Mouse (Mus musculus) mouse trophoblast stem cell (cell line): Measurements from ENCODE around the gene Ipcef1.

Source experiments
- in situ Hi-C, 2 experiments: fragments of 300-500 bp; cut with MseI, MboI; formaldehyde crosslinking; loops; 2 replicates in 1 of 2; 3 replicates in 1 of 2; pipeline ENCODE4 v1.15.1; 2025

Ipcef1 gene

GRCm38 (mm10) chr10:6968334-6968733 lies 83.9 kb downstream of the Ipcef1 start:
- in situ Hi-C loops = no loop called here

DNA sequence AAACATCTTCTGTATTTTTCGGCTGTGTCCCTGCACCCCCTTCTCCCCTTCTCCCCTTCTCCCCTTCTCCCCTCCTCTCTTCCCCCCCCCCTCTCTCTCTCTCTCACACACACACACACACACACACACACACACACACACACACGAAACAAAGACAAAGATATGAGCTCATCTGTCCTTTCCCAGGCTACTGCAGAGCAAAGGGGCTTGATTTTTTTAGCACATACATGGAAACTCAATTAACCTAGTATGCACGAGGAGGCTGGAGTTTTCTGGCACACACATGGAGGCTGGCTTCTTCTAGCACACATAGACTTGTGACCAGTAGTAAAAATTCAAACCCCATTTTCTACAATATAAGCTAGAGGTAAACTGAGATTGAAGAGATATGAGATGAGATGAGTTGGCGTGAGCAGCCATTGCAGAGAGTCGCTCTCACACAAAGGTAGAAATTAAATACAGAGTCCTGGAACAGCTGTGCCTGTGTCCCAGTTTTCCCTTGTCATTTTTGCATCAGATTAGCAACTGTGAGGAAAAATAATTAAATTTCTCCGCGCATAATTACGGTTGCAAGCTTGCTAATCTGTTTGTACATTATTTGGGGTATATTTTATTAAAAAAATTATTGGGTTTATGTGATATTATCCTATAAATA lies 84.6 kb downstream of the Ipcef1 start:
- in situ Hi-C loops = no loop called here

DNA sequence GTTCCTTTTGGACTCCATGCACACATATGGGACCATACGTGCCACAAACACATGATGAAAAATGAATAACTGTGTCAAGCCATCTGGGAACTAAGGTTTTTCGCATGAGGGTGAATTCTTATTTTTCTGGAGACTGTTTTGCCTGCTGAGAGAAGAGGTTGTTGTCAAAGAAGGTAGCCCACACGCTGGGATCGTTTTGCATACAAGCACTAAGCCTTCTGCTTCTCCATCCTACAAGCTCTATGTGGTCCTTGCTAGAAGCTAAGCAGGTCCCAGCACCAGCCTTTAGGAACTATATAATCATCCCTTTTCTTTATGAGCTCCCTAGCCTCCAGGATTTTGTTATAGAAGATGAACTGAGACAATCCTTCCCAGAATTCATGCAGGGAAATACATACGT lies 93.5 kb downstream of the Ipcef1 start:
- in situ Hi-C loops = no loop called here

DNA sequence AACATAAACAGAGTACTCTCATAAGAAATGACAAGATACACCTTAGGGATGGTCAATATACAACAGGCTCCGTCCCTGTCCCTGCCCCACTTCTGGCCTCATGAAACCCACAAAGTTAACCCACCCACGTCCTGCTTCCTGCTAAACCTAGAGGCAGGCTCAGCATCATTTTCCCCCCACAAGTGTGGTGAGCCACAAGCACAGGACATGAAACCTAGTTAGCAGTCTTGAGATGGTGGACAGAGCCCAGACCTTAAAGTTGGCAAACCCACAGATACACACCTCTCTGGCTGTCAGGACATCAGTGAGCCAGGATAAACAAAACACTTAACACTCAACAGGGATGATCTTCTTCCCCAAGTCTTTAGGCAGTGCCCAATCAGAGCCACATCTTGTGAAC lies 95.9 kb downstream of the Ipcef1 start:
- in situ Hi-C loops = no loop called here

DNA sequence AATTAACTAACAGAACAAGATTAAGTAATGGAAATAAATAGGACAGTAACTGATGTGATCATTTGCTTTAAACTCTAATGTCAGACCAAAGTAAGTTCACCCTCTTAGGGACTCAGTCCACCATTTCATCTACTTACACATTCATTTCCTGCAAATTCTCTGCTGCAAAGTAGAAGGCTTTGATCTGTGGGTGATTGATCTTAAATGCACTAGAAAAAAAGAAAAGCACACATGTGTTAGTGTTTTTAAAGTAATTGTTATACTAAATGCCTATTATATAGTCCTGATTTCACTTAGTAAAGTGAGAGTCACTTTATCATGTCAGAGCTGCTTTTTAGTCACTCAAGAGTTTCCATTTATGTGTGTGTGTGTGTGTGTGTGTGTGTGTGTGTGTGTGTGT lies 97.7 kb downstream of the Ipcef1 start:
- in situ Hi-C loops = no loop called here

- in situ Hi-C loops = no loop called here
These were observed 99.2 kb downstream of the Ipcef1 start for GRCm38 (mm10) chr10:6953115-6953514.

DNA sequence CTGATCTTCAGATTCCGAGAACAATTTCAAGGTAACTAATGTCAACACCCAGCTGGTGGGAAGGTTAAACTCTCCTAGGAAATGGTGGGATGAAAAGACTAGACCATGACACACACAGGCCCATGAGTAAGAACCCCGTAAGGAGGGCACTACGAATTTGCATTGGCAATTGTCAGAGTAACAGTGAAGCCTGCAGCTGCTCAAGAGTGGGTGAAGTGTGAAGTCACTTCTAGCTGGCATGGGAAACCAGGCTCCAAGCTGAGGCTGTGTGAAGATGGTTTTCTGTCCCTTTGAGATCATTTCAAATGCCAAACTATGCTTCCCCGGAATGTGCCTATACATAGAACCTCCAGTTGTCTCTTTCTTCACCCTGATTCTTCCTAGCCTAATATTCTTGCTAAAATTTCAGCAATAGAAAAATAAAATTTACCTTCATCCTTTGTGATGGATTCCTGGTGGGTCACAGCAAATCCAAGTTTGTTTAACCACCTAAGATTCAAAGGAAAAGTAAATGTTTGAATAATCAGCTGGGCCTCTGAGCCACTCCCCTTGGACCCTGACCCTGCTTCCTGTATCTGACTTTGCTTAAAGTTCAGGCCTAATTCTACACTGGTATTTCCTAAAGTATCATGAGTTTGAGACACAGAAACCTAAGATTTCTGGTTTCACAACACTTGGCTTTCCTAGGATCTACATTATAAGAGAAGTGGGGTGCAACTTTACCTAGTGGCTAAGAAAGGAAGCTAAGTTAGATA lies 115.4 kb downstream of the Ipcef1 start:
- in situ Hi-C loops = no loop called here

- in situ Hi-C loops = no loop called here
These were observed 117.5 kb downstream of the Ipcef1 start for GRCm38 (mm10) chr10:6934776-6935175.

DNA sequence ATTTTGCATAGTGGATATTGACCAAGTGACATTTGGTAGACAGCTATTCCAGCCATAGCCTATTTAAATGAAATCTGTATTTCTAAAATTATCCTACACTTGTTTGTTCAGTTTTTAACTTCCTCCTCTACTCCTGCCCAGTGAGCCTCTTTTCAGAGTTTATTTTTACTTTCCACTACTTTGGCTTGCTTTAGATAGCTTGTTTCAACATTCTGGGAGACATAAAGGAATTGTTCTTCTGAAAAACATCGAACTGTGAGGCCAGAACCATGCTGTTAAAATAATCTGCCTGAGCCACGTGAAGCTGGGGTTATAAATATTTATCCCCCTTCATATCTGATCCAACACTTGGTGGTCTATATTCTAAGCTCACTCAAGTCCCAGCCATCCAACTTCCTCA lies 121.4 kb downstream of the Ipcef1 start:
- in situ Hi-C loops = no loop called here

DNA sequence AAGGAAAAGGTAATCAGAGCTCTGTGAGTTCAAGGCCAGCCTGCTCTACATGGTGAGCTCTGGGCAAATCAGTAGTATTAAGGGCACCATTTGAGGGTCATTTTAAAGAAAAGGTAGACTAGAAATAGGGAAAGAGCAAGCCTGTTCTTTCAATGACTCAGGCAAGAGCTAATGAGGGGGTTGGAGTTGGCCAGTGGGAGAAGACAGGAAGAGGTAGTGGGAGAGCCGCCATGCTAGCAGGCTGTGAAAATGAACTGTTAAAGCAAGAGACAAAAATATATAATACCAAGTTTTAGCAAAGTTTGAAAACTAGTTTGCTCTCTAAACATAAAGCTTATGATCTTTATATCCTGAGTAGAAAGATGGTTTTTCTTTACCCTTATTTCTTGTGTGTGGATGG lies 121.9 kb downstream of the Ipcef1 start:
- in situ Hi-C loops = no loop called here

GRCm38 (mm10) chr10:6928905-6929304 lies 123.4 kb downstream of the Ipcef1 start:
- in situ Hi-C loops = no loop called here

GRCm38 (mm10) chr10:6927600-6928223 lies 124.6 kb downstream of the Ipcef1 start:
- in situ Hi-C loops = no loop called here

DNA sequence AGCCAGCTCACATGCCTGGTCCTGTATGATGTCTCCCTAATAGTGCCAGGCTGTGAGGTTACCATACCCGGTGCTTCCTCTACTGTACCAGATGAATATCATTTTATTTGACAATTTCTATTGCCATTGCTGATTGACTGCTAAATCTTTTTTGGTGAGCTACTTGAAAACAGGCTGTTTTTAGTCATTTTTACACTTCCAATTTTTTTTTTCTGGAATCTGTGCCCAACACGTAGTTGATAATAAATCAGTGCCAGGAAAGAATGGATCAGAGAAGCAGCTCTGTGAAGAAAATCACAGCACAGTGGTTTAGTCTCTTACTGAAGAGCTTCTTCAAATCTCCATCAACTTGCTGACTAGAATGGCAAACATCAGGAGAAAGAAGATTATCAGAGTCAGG lies 125.6 kb downstream of the Ipcef1 start:
- in situ Hi-C loops = no loop called here

- in situ Hi-C loops = no loop called here
These were observed 135.6 kb downstream of the Ipcef1 start for GRCm38 (mm10) chr10:6916545-6917257.

DNA sequence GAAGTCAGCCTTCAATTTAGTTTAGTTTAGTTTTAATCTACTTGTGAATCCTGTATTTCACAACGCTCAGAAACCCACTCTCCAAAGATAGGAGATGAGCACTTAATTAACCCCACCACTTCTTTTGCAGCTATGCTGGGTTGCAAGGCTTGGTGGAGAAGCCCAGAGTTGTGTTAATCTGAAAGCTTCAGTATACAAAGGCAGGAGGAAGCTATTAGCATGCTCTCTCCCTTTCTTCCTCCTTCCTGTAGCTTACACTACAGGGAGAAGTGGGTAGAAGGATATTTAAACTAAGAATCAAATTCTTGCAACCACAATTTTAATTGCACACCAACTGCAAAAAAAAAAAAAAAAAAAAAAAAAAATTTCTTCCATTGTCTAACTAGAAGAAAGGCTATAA lies 136.3 kb downstream of the Ipcef1 start:
- in situ Hi-C loops = no loop called here

- in situ Hi-C loops = no loop called here
These were observed 142.5 kb downstream of the Ipcef1 start for GRCm38 (mm10) chr10:6909763-6910162.

GRCm38 (mm10) chr10:6901819-6902393 lies 150.4 kb downstream of the Ipcef1 start:
- in situ Hi-C loops = no loop called here

- in situ Hi-C loops = no loop called here
These were observed 152.2 kb downstream of the Ipcef1 start for GRCm38 (mm10) chr10:6900126-6900525.

- in situ Hi-C loops = no loop called here
These were observed 155.5 kb downstream of the Ipcef1 start for GRCm38 (mm10) chr10:6896659-6897303.

- in situ Hi-C loops = no loop called here
These were observed 156.5 kb downstream of the Ipcef1 start for GRCm38 (mm10) chr10:6895796-6896195.

- in situ Hi-C loops = no loop called here
These were observed 161.8 kb downstream of the Ipcef1 start for GRCm38 (mm10) chr10:6890348-6891009.
